19 mouse cellular contexts compared by ENCODE assay signal in genomic region chr4:129142439-129143045, GRCm38 (mm10). TPM values are rescaled to one million over a fixed set of nuclear protein-coding genes. Genes with fewer than 3 reads are reported as not detected.
DNase-seq lines count a peak whose midpoint lies in the region; ATAC-seq and TF ChIP-seq lines count a peak whose summit lies in the region.
"Had no signal": no experiment of that assay in that cellular context is flagged by ENCODE, and none has a peak within 500 bp of the region (broad histone marks: within the 10 kb centered on the region; RNA-seq: fewer than 3 reads in every experiment).

No protein-coding gene starts in this region.

- H3K4me3 ChIP-seq in cerebellum, adult 2 months (replicated peaks; ENCODE audit: insufficient read depth, low read depth, low read length): no peak overlapping the region
- H3K4me3 ChIP-seq in heart, embryonic 14.5 days (ENCODE audit: control insufficient read depth in 1 of 2, insufficient read depth in 1 of 2, low read depth in 1 of 2, low read length in 2 of 2): no peak overlapping the region
- no peak overlapping the region for H3K4me3 ChIP-seq in liver, embryonic 15.5 days (replicated peaks)
- H3K4me3 ChIP-seq: forebrain, embryonic 15.5 days; midbrain, embryonic 13.5 days had no signal

- H3K27me3 ChIP-seq in cerebellum, adult 2 months (ENCODE audit: control insufficient read depth, insufficient read depth, low read length): no peaks in the 10 kb centered on the region
- H3K27me3 ChIP-seq in heart, embryonic 14.5 days (ENCODE audit: control insufficient read depth, insufficient read depth, low read length): peaks cover 8% of the 10 kb centered on the region
- peaks cover 17% of the 10 kb centered on the region for H3K27me3 ChIP-seq in liver, embryonic 15.5 days

- TF ChIP-seq POLR2A in cerebellum, adult 2 months (IDR thresholded peaks at IDR 0.05; ENCODE audit: borderline replicate concordance, insufficient read depth, low read length): no peak

- H3K9ac ChIP-seq in heart, embryonic 14.5 days (ENCODE audit: low read length): no peak overlapping the region
- H3K9ac ChIP-seq in liver, embryonic 15.5 days: no peak overlapping the region
- H3K9ac ChIP-seq: forebrain, embryonic 15.5 days; midbrain, embryonic 13.5 days had no signal

- peak overlapping the region; percentile 26; the same call in 1 of the 2 replicates for H3K4me2 ChIP-seq in heart, embryonic 14.5 days (ENCODE audit: low read length)
- H3K4me2 ChIP-seq in liver, embryonic 15.5 days: no peak overlapping the region
- H3K4me2 ChIP-seq: forebrain, embryonic 15.5 days; midbrain, embryonic 13.5 days had no signal

- 42% methylated on average over 11 of the region's 11 CpGs for WGBS in cerebellum, adult 2 months
- WGBS in heart, embryonic 14.5 days: 82% methylated on average over 11 of the region's 11 CpGs
- 61% methylated on average over 11 of the region's 11 CpGs for WGBS in liver, embryonic 15.5 days (ENCODE audit: insufficient replicate concordance)

- 0 out of 2 replicates have a peak, but pooled peaks cover 11% of the 10 kb centered on the region for H3K36me3 ChIP-seq in heart, embryonic 14.5 days (ENCODE audit: control insufficient read depth, insufficient read depth, low read length)
- no peaks in the 10 kb centered on the region for H3K36me3 ChIP-seq in liver, embryonic 15.5 days (replicated peaks)
- H3K36me3 ChIP-seq: forebrain, embryonic 15.5 days; midbrain, embryonic 13.5 days had no signal

- peak; percentile 41 to 48 for DNase-seq in cerebellum, adult 2 months
- DNase-seq in heart, postnatal 36 days: no peak
- no peak for DNase-seq in liver
- DNase-seq in adrenal gland, adult 2 months: no peak
- DNase-seq: cerebellum, adult 9-10 months; gastrocnemius, postnatal 10 days; lung, adult 18-20 months; lung, postnatal 36 days; right cerebral cortex, postnatal 25 days; thymus, postnatal 4 days had no signal

- TF ChIP-seq CTCF in cerebellum, adult 2 months (IDR thresholded peaks at IDR 0.05; ENCODE audit: borderline replicate concordance, insufficient read depth, low read depth, low read length): no peak

- H3K4me1 ChIP-seq in cerebellum, adult 2 months (ENCODE audit: control insufficient read depth, insufficient read depth, low read length): peaks cover 60% of the 10 kb centered on the region
- H3K4me1 ChIP-seq in heart, embryonic 14.5 days (ENCODE audit: control insufficient read depth in 2 of 2, insufficient read depth in 2 of 2, low read length in 2 of 2): peaks cover 31 to 53% of the 10 kb centered on the region in 2 experiments
- peaks cover 56% of the 10 kb centered on the region for H3K4me1 ChIP-seq in liver, embryonic 15.5 days (replicated peaks)

- H3K9me3 ChIP-seq in heart, embryonic 14.5 days (ENCODE audit: control insufficient read depth, low read length): no peaks in the 10 kb centered on the region
- no peaks in the 10 kb centered on the region for H3K9me3 ChIP-seq in liver, embryonic 15.5 days (replicated peaks)
- H3K9me3 ChIP-seq: forebrain, embryonic 15.5 days; midbrain, embryonic 13.5 days had no signal

- ATAC-seq in cerebellum, adult (ENCODE audit: insufficient number of reproducible peaks, low FRiP score, low TSS enrichment): no peak
- ATAC-seq in heart, embryonic 14.5 days (ENCODE audit: insufficient number of reproducible peaks, insufficient read depth, low FRiP score, low read depth): no peak
- no peak for ATAC-seq in liver, embryonic 15.5 days (ENCODE audit: insufficient read depth)
- peak; percentile 30 for ATAC-seq in megakaryocyte progenitor cell, adult 5-6 weeks (replicated peaks; ENCODE audit: poor library complexity)
- ATAC-seq: forebrain, embryonic 15.5 days; intestine, postnatal 0 days; midbrain, embryonic 13.5 days had no signal

- H3K27ac ChIP-seq in cerebellum, adult 2 months (ENCODE audit: insufficient read depth, low read length): peak overlapping the region; percentile 42
- peak overlapping the region in 1 of 2 experiments; percentile 82; a peak in 2 of 4 replicates for H3K27ac ChIP-seq in heart, embryonic 14.5 days (replicated peaks in 1 of 2; ENCODE audit: control insufficient read depth in 1 of 2, insufficient read depth in 1 of 2, low read depth in 2 of 2, low read length in 2 of 2)
- H3K27ac ChIP-seq in liver, embryonic 15.5 days (replicated peaks): peak overlapping the region; percentile 83; the same call in 1 of the 2 replicates
- H3K27ac ChIP-seq: forebrain, embryonic 15.5 days; kidney, postnatal 0 days; midbrain, embryonic 13.5 days had no signal

- intact Hi-C loops in heart, postnatal 36 days (cut with DNase I): no loop called here

RNA-seq across cellular contexts. Expression of gene Fndc5, which starts 5.7 kb away (rescaled TPM):
- polyA plus RNA-seq in cerebellum, adult 2 months (2012; rRNA removed): 192 TPM in 2 replicates
- 11.9 and 13.7 TPM in 2 replicates for polyA plus RNA-seq in heart, embryonic 14.5 days (2014; fragmentation: Nextera tagmentation; extraction: Ambion mirVana)
- total RNA-seq in heart, postnatal 36 days (2021): 100 to 1,000 TPM; 324 to 341 TPM
- polyA plus RNA-seq in liver, embryonic 15.5 days (2015; fragmentation: Nextera tagmentation; extraction: Ambion mirVana): 1.0 and 1.1 TPM in 2 replicates
- not detected in 2 replicates for total RNA-seq in megakaryocyte progenitor cell, adult 5-6 weeks (2015)
- not detected in 2 replicates for total RNA-seq in megakaryocyte progenitor cell, adult 5-6 weeks (2017)
- total RNA-seq in adrenal gland, adult 2 months (2021): 1 to 10 TPM; 3.1 to 7.4 TPM
- 2.6 and 5.7 TPM in 2 replicates for polyA plus RNA-seq in adrenal gland, adult 2 months (2012; rRNA removed)

RNA-seq across cellular contexts. Expression of gene Hpca, which starts 20.7 kb away (rescaled TPM):
- polyA plus RNA-seq in cerebellum, adult 2 months (2012; rRNA removed): 148 and 176 TPM in 2 replicates
- 0.31 and 0.47 TPM in 2 replicates for polyA plus RNA-seq in heart, embryonic 14.5 days (2014; fragmentation: Nextera tagmentation; extraction: Ambion mirVana)
- not detected for total RNA-seq in heart, postnatal 36 days (2021)
- 0.31 and 0.66 TPM in 2 replicates for polyA plus RNA-seq in liver, embryonic 15.5 days (2015; fragmentation: Nextera tagmentation; extraction: Ambion mirVana)
- total RNA-seq in megakaryocyte progenitor cell, adult 5-6 weeks (2015): not detected in 2 replicates
- total RNA-seq in megakaryocyte progenitor cell, adult 5-6 weeks (2017): not detected in 2 replicates
- 1 to 10 TPM in 1 of 2 experiments, under 1 TPM in 1; 0.66 to 1.1 TPM for total RNA-seq in adrenal gland, adult 2 months (2021)
- polyA plus RNA-seq in adrenal gland, adult 2 months (2012; rRNA removed): 1.4 and 2.6 TPM in 2 replicates

RNA-seq across cellular contexts. Expression of gene Tmem54, which starts 37.2 kb away (rescaled TPM):
- polyA plus RNA-seq in cerebellum, adult 2 months (2012; rRNA removed): 0.16 TPM in 2 replicates
- polyA plus RNA-seq in heart, embryonic 14.5 days (2014; fragmentation: Nextera tagmentation; extraction: Ambion mirVana): not detected in 2 replicates
- total RNA-seq in heart, postnatal 36 days (2021): not detected
- polyA plus RNA-seq in liver, embryonic 15.5 days (2015; fragmentation: Nextera tagmentation; extraction: Ambion mirVana): 1.2 and 1.9 TPM in 2 replicates
- 1.6 TPM in 1 of 2 replicates, not detected in the other for total RNA-seq in megakaryocyte progenitor cell, adult 5-6 weeks (2015)
- total RNA-seq in megakaryocyte progenitor cell, adult 5-6 weeks (2017): 0.12 TPM in 1 of 2 replicates, not detected in the other
- not detected for total RNA-seq in adrenal gland, adult 2 months (2021)
- polyA plus RNA-seq in adrenal gland, adult 2 months (2012; rRNA removed): not detected in 2 replicates
- total RNA-seq: gastrocnemius, postnatal 10 days; left cerebral cortex, postnatal 36 days had no signal
- polyA plus RNA-seq: forebrain, embryonic 15.5 days; midbrain, embryonic 13.5 days had no signal

RNA-seq across cellular contexts. Expression of gene S100pbp, which starts 47.0 kb away (rescaled TPM):
- polyA plus RNA-seq in cerebellum, adult 2 months (2012; rRNA removed): 28.5 and 31.3 TPM in 2 replicates
- 13.7 and 15.7 TPM in 2 replicates for polyA plus RNA-seq in heart, embryonic 14.5 days (2014; fragmentation: Nextera tagmentation; extraction: Ambion mirVana)
- total RNA-seq in heart, postnatal 36 days (2021): 10 to 100 TPM; 11.3 to 15.7 TPM
- polyA plus RNA-seq in liver, embryonic 15.5 days (2015; fragmentation: Nextera tagmentation; extraction: Ambion mirVana): 6.0 and 6.6 TPM in 2 replicates
- total RNA-seq in megakaryocyte progenitor cell, adult 5-6 weeks (2015): 25.1 and 42.6 TPM in 2 replicates
- total RNA-seq in megakaryocyte progenitor cell, adult 5-6 weeks (2017): 13.2 and 23.5 TPM in 2 replicates
- total RNA-seq in adrenal gland, adult 2 months (2021): 10 to 100 TPM; 21.1 to 21.4 TPM
- polyA plus RNA-seq in adrenal gland, adult 2 months (2012; rRNA removed): 6.4 and 7.5 TPM in 2 replicates

RNA-seq across cellular contexts. Expression of gene Yars, which starts 47.0 kb away (rescaled TPM):
- 104 and 107 TPM in 2 replicates for polyA plus RNA-seq in cerebellum, adult 2 months (2012; rRNA removed)
- polyA plus RNA-seq in heart, embryonic 14.5 days (2014; fragmentation: Nextera tagmentation; extraction: Ambion mirVana): 46.3 and 51.2 TPM in 2 replicates
- 10 to 100 TPM; 26.3 to 31.0 TPM for total RNA-seq in heart, postnatal 36 days (2021)
- 60.8 and 62.4 TPM in 2 replicates for polyA plus RNA-seq in liver, embryonic 15.5 days (2015; fragmentation: Nextera tagmentation; extraction: Ambion mirVana)
- total RNA-seq in megakaryocyte progenitor cell, adult 5-6 weeks (2015): 25.2 and 28.0 TPM in 2 replicates
- 55.3 and 60.7 TPM in 2 replicates for total RNA-seq in megakaryocyte progenitor cell, adult 5-6 weeks (2017)
- 10 to 100 TPM; 84.8 to 98.6 TPM for total RNA-seq in adrenal gland, adult 2 months (2021)
- polyA plus RNA-seq in adrenal gland, adult 2 months (2012; rRNA removed): 7.2 and 11.2 TPM in 2 replicates

Comparison
In these comparisons a context has a peak if more than half of its experiments do, and no peak if none do; other contexts are left out.
1. DNase-seq: peak in cerebellum, adult 2 months (2 of 2); none in heart, postnatal 36 days (0 of 2), liver (single experiment) and adrenal gland, adult 2 months (single experiment).
2. RNA of gene Fndc5, which starts 5.7 kb away (polyA plus RNA-seq): 192 TPM in cerebellum, adult 2 months; 11.9 to 13.7 TPM in heart, embryonic 14.5 days, 2.6 to 5.7 TPM in adrenal gland, adult 2 months and 1.0 to 1.1 TPM in liver, embryonic 15.5 days; every median in the first group is over 10 times any median in the second.
3. RNA of gene Hpca, which starts 20.7 kb away (polyA plus RNA-seq): 148 to 176 TPM in cerebellum, adult 2 months; 1.4 to 2.6 TPM in adrenal gland, adult 2 months, 0.31 to 0.47 TPM in heart, embryonic 14.5 days and 0.31 to 0.66 TPM in liver, embryonic 15.5 days; every median in the first group is over 10 times any median in the second.